Mouse (Mus musculus) adrenal gland, adult 10 weeks (tissue): Measurements from ENCODE around the gene Cfap70. TPM values are rescaled to one million over a fixed set of nuclear protein-coding genes. Genes with fewer than 3 reads are reported as not detected.

ENCODE experiments used
- polyA plus RNA-seq: library from polyadenylated mRNA; stranded (reverse); fragments of 350-450 nt; fragmentation: Illumina TruSeq; extraction: RNeasy Lipid Tissue Mini Kit (QIAGEN cat#74804); gene quantifications from one replicate; pipeline ENCODE4 v1.2.3, GENCODE M21; 2014; ENCODE audit warnings: low read depth, low replicate concordance

Gene Cfap70
- 0.87 TPM for polyA plus RNA-seq

DNA sequence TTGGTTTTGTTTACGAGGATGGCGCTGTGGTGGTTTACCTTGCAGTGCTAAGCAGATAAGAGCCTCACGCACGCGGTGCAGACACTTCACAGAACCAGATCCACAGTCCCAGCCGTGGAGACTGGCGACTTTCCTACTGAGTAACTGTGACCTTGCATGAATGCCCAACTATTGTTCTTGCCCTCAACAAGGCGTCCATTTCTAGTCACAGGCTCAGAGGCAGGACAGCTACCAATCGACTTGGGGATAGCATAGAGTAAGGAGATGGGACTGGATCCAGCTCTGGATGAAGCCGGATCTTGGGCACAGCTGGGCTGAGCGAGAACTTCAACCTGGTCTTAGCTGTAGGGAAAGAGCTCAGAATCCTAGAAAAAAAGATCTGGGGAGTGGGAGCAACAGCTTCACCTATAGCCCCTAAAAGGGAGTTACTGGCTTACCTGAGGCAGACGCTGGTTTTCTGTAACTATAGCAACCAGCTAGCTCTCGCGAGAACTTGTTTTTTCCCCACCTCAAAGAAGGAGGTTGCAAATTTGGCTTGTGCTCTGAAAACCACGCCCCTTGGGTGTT, at the start of gene Cfap70:
Gene Cfap70 (minus strand): TSS at position 462 of the 567 bp plus-strand sequence.

GRCm38 (mm10) chr14:20496603-20497002, 44.6 kb upstream of the Cfap70 start, which contains the start of gene Mss51:
Gene Mss51 (minus strand): TSS chr14:20496901.

GRCm38 (mm10) chr14:20479291-20480194, 27.5 kb upstream of the Cfap70 start, which contains the start of gene Anxa7:
Gene Anxa7 (minus strand): TSS chr14:20480133.

GRCm38 (mm10) chr14:20393205-20393913, 58.7 kb downstream of the Cfap70 start, which contains the start of gene Mrps16:
Gene Mrps16 (minus strand): TSS chr14:20393634.

DNA sequence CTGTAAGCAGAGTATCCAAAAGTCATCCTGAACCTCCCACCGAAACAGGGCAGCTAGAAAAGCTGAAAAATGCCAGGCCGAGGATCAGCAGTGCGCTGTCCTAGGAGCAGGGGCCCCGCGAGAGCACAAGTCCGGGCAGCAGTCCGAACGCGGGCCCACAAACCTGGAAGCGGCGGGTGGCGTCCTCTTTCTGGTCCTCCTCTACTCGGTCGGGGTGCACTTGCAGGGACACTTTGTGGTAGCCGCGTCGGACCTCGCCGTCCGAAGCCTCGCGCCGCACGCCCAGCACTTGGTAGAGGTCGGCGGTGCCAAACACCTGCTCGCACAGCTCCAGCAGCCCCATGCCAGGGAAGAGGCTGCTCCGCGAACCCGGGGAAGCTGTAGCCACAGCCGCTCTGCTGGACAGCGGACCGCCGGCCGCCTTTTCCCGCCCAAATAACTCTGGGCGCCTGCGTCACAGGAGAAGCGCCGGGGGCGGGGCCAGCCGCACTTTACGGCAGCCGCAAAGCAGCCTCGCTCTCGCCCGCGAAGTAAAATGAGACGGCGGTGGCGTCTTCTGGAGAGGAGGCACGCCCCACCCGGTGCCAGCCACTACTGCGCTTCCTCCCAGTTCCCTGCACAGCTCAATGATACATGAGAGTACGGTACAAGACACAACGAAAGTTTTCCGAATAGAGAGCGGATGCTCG, 63.4 kb downstream of the Cfap70 start, which contains the start of gene Dnajc9:
Gene Dnajc9 (minus strand): TSS at position 470 of the 689 bp plus-strand sequence.

GRCm38 (mm10) chr14:20347991-20348541, 104.0 kb downstream of the Cfap70 start, which contains the start of the genes Ecd and Fam149b:
Gene Ecd (minus strand): TSS chr14:20348121.
Gene Fam149b (plus strand): TSS chr14:20348162.

Other genes with a start within 250 kb of the Cfap70 start
- not detected for gene Kcnk16, start 183.0 kb downstream of the Cfap70 start, polyA plus RNA-seq
- 15.6 TPM for gene Nudt13, start 157.5 kb downstream of the Cfap70 start, polyA plus RNA-seq
- gene Ecd, start 104.1 kb downstream of the Cfap70 start, polyA plus RNA-seq = 31.1 TPM
- gene Fam149b, start 104.1 kb downstream of the Cfap70 start, polyA plus RNA-seq = 35.2 TPM
- 192 TPM for gene Dnajc9, start 63.3 kb downstream of the Cfap70 start, polyA plus RNA-seq
- 7.9 TPM for gene Mrps16, start 58.6 kb downstream of the Cfap70 start, polyA plus RNA-seq
- 208 TPM for gene Anxa7, start 27.9 kb upstream of the Cfap70 start, polyA plus RNA-seq
- 1.2 TPM for gene Mss51, start 44.7 kb upstream of the Cfap70 start, polyA plus RNA-seq
- 254 TPM for gene Ppp3cb, start 94.3 kb upstream of the Cfap70 start, polyA plus RNA-seq
- gene Usp54, start 188.8 kb upstream of the Cfap70 start, polyA plus RNA-seq = 10.8 TPM
- gene Myoz1, start 204.3 kb upstream of the Cfap70 start, polyA plus RNA-seq = 6.0 TPM
- gene Synpo2l, start 216.1 kb upstream of the Cfap70 start, polyA plus RNA-seq = 0.47 TPM
- 52.5 TPM for gene Sec24c, start 222.1 kb upstream of the Cfap70 start, polyA plus RNA-seq
- gene Fut11, start 242.7 kb upstream of the Cfap70 start, polyA plus RNA-seq = 40.8 TPM